ENCODE assay signal across 7 mouse cellular contexts in genomic region chr11:23305673-23306608, GRCm38 (mm10). TPM values are rescaled to one million over a fixed set of nuclear protein-coding genes. Genes with fewer than 3 reads are reported as not detected.
A peak's percentile ranks its signal among the peaks of the same experiment; 100 is the strongest.
DNase-seq lines count a peak whose midpoint lies in the region; ATAC-seq and TF ChIP-seq lines count a peak whose summit lies in the region.

No protein-coding gene starts in this region.

- TF ChIP-seq EP300 in heart, adult 2 months (IDR thresholded peaks at IDR 0.05; ENCODE audit: insufficient read depth, low read depth, low read length) = 0 out of 2 replicates have a peak, but pooled peaks have one; percentile 31

- peak; percentile 72 for TF ChIP-seq POLR2A in heart, adult 2 months (IDR thresholded peaks at IDR 0.05; ENCODE audit: insufficient read depth, low read depth, low read length)

- TF ChIP-seq CTCF in heart, adult 2 months (IDR thresholded peaks at IDR 0.05) = no peak

- peaks cover 5% of the 10 kb centered on the region; the same call in 1 of the 2 replicates for H3K4me1 ChIP-seq in embryonic facial prominence, embryonic 12.5 days
- peaks cover 3% of the 10 kb centered on the region for H3K4me1 ChIP-seq in heart, adult 2 months (ENCODE audit: control insufficient read depth, insufficient read depth, low read length)
- H3K4me1 ChIP-seq in limb, embryonic 13.5 days = peaks cover 9% of the 10 kb centered on the region
- peaks cover 20% of the 10 kb centered on the region for H3K4me1 ChIP-seq in midbrain, embryonic 16.5 days (ENCODE audit: control insufficient read depth, insufficient read depth, low read length)

- DNase-seq in adrenal gland, postnatal 25 days = peak; percentile 97
- peak; percentile 96 to 98 for DNase-seq in heart, adult 2 months
- peak; percentile 96 to 97 for DNase-seq in kidney, adult 8-10 months
- peak; percentile 91 to 98 for DNase-seq in spleen, postnatal 10 days (ENCODE audit: low spot score in 2 of 2)

- no peaks in the 10 kb centered on the region for H3K9me3 ChIP-seq in embryonic facial prominence, embryonic 12.5 days
- H3K9me3 ChIP-seq in limb, embryonic 13.5 days = no peaks in the 10 kb centered on the region
- H3K9me3 ChIP-seq in midbrain, embryonic 16.5 days (replicated peaks; ENCODE audit: control insufficient read depth, low read length, poor library complexity, severe bottlenecking) = no peaks in the 10 kb centered on the region

- H3K4me2 ChIP-seq in embryonic facial prominence, embryonic 12.5 days (replicated peaks) = peak overlapping the region; percentile 46
- H3K4me2 ChIP-seq in limb, embryonic 13.5 days (replicated peaks) = peak overlapping the region; percentile 65
- H3K4me2 ChIP-seq in midbrain, embryonic 16.5 days (ENCODE audit: low read length) = peak overlapping the region; percentile 65

- H3K27me3 ChIP-seq in embryonic facial prominence, embryonic 12.5 days = no peaks in the 10 kb centered on the region
- no peaks in the 10 kb centered on the region for H3K27me3 ChIP-seq in heart, adult 2 months (ENCODE audit: control insufficient read depth, insufficient read depth, low read length)
- no peaks in the 10 kb centered on the region for H3K27me3 ChIP-seq in limb, embryonic 13.5 days
- H3K27me3 ChIP-seq in midbrain, embryonic 16.5 days (ENCODE audit: control insufficient read depth, insufficient read depth, low read depth, low read length) = no peaks in the 10 kb centered on the region

- intact Hi-C loops in heart, adult 2 months (cut with DNase I) = loop anchor here (2.0 to 5.0 kb wide), 3 partner anchors 51 to 466 kb away; partner anchors contain the start of gene Rel

- H3K4me3 ChIP-seq in embryonic facial prominence, embryonic 12.5 days = peak overlapping the region; percentile 74
- H3K4me3 ChIP-seq in heart, adult 2 months = peak overlapping the region; percentile 75
- H3K4me3 ChIP-seq in limb, embryonic 13.5 days = peak overlapping the region; percentile 86
- peak overlapping the region; percentile 95 for H3K4me3 ChIP-seq in midbrain, embryonic 16.5 days (ENCODE audit: low read depth, low read length)

- WGBS in embryonic facial prominence, embryonic 12.5 days = under 1% methylated on average over 78 of the region's 98 CpGs
- under 1% methylated on average over 87 of the region's 98 CpGs for whole genome bisulfite sequencing in heart, adult 2 months
- under 1% methylated on average over 89 of the region's 98 CpGs for WGBS in limb, embryonic 13.5 days
- WGBS in midbrain, embryonic 16.5 days = under 1% methylated on average over 78 of the region's 98 CpGs

- H3K9ac ChIP-seq in embryonic facial prominence, embryonic 12.5 days = peak overlapping the region; percentile 94
- peak overlapping the region; percentile 99 for H3K9ac ChIP-seq in heart, adult 2 months (ENCODE audit: low read depth, low read length)
- peak overlapping the region; percentile 97 for H3K9ac ChIP-seq in limb, embryonic 13.5 days
- peak overlapping the region; percentile 92 for H3K9ac ChIP-seq in midbrain, embryonic 16.5 days (ENCODE audit: low read depth, low read length)

- peak; percentile 96 for ATAC-seq in embryonic facial prominence, embryonic 12.5 days (ENCODE audit: insufficient number of reproducible peaks, insufficient read depth, low FRiP score, low TSS enrichment)
- peak; percentile 97 for ATAC-seq in limb, embryonic 13.5 days (ENCODE audit: low FRiP score, low read depth)
- peak; percentile 95 for ATAC-seq in midbrain, embryonic 16.5 days

- H3K27ac ChIP-seq in embryonic facial prominence, embryonic 12.5 days = peak overlapping the region; percentile 99
- peak overlapping the region; percentile 99 for H3K27ac ChIP-seq in heart, adult 2 months
- peak overlapping the region; percentile 99 for H3K27ac ChIP-seq in limb, embryonic 13.5 days
- peak overlapping the region; percentile 99 for H3K27ac ChIP-seq in midbrain, embryonic 16.5 days (ENCODE audit: low read length)

- no peaks in the 10 kb centered on the region for H3K36me3 ChIP-seq in embryonic facial prominence, embryonic 12.5 days
- peaks cover 10% of the 10 kb centered on the region for H3K36me3 ChIP-seq in heart, adult 2 months (ENCODE audit: control insufficient read depth, insufficient read depth, low read length)
- H3K36me3 ChIP-seq in limb, embryonic 13.5 days = no peaks in the 10 kb centered on the region
- H3K36me3 ChIP-seq in midbrain, embryonic 16.5 days (ENCODE audit: control insufficient read depth, insufficient read depth, low read length) = no peaks in the 10 kb centered on the region

- H3K79me2 ChIP-seq in heart, adult 2 months (replicated peaks; ENCODE audit: control insufficient read depth, insufficient read depth, low read length) = peaks cover 1% of the 10 kb centered on the region; the same call in 1 of the 2 replicates

RNA-seq across cellular contexts. Expression of gene Usp34, which starts 0.8 kb away (rescaled TPM):
- 67.5 and 72.9 TPM in 2 replicates for total RNA-seq in adrenal gland, postnatal 25 days (2021)
- polyA plus RNA-seq in embryonic facial prominence, embryonic 12.5 days (2016; fragmentation: Nextera tagmentation; extraction: Ambion mirVana) = 30.5 and 30.7 TPM in 2 replicates
- 10 to 100 TPM; 33.5 to 38.3 TPM for total RNA-seq in heart, adult 2 months (2021)
- 8.0 and 16.5 TPM in 2 replicates for polyA plus RNA-seq in heart, adult 2 months (2012; rRNA removed)
- 30.6 and 30.7 TPM in 2 replicates for polyA plus RNA-seq in limb, embryonic 13.5 days (2015; fragmentation: Nextera tagmentation; extraction: Ambion mirVana)
- polyA plus RNA-seq in midbrain, embryonic 16.5 days (2015; fragmentation: Nextera tagmentation; extraction: Ambion mirVana) = 32.3 and 35.1 TPM in 2 replicates

RNA-seq across cellular contexts. Expression of gene Xpo1, which starts 50.1 kb away (rescaled TPM):
- 75.0 and 75.3 TPM in 2 replicates for total RNA-seq in adrenal gland, postnatal 25 days (2021)
- polyA plus RNA-seq in embryonic facial prominence, embryonic 12.5 days (2016; fragmentation: Nextera tagmentation; extraction: Ambion mirVana) = 177 and 182 TPM in 2 replicates
- total RNA-seq in heart, adult 2 months (2021) = 10 to 100 TPM; 31.8 to 36.2 TPM
- polyA plus RNA-seq in heart, adult 2 months (2012; rRNA removed) = 4.1 and 9.8 TPM in 2 replicates
- 102 and 116 TPM in 2 replicates for polyA plus RNA-seq in limb, embryonic 13.5 days (2015; fragmentation: Nextera tagmentation; extraction: Ambion mirVana)
- 69.7 and 80.6 TPM in 2 replicates for polyA plus RNA-seq in midbrain, embryonic 16.5 days (2015; fragmentation: Nextera tagmentation; extraction: Ambion mirVana)

Comparison
In these comparisons a context has a peak if more than half of its experiments do, and no peak if none do; other contexts are left out.
1. Peak in every context shown above with its lines: DNase-seq, ATAC-seq, H3K4me3 ChIP-seq and H3K27ac ChIP-seq.